Mouse (Mus musculus): Measurements from ENCODE around the gene Dhrs9. TPM values are rescaled to one million over a fixed set of nuclear protein-coding genes. Genes with fewer than 3 reads are reported as not detected.
A peak's percentile ranks its signal among the peaks of the same experiment; 100 is the strongest.
"Not testable (repeated sequence)": the region's sequence is repeated elsewhere in the genome, so short reads cannot be mapped to it uniquely, and the experiment has no call there.

Gene Dhrs9
- total RNA-seq (2018; cell fraction: chromatin; rRNA removed) = 10 to 100 TPM in 1 of 26 experiments, 1 to 10 TPM in 20, under 1 TPM in 5; 0.31 to 11.1 (median 2.3) TPM
- 10 to 100 TPM in 1 of 26 experiments, 1 to 10 TPM in 24, under 1 TPM in 1; 0.77 to 10.6 (median 4.9) TPM for total RNA-seq (2018; cell fraction: cytosol; rRNA removed)
- total RNA-seq (2018; cell fraction: nucleus; rRNA removed) = 1 to 10 TPM in 24 of 26 experiments, under 1 TPM in 2; 0.85 to 8.5 (median 3.4) TPM
- polyA plus RNA-seq (2018) = 2.0 to 8.4 TPM (median 3.7 TPM) in 3 replicates

GRCm38 (mm10) chr2:69380281-69380680 lies at the start of gene Dhrs9:
Dhrs9 (plus strand) TSS chr2:69380445.
- 2% methylated on average over 13 of the region's 13 CpGs for WGBS (ENCODE audit: missing documents)
- no peaks in the 10 kb centered on the region for H3K79me2 ChIP-seq (ENCODE audit: inconsistent target)
- no peaks in the 10 kb centered on the region for H3K36me3 ChIP-seq (ENCODE audit: inconsistent target)
- H3K4me3 ChIP-seq (ENCODE audit: inconsistent target) = peak within 1 kb of the TSS; percentile 4; the same call in 1 of the 2 replicates
- H3K27ac ChIP-seq = peak within 1 kb of the TSS; percentile 38

GRCm38 (mm10) chr2:69331523-69331922 lies 48.7 kb upstream of the Dhrs9 start:
- H3K79me2 ChIP-seq (ENCODE audit: inconsistent target); H3K27ac ChIP-seq; H3K4me3 ChIP-seq (ENCODE audit: inconsistent target); H3K36me3 ChIP-seq (ENCODE audit: inconsistent target): not testable (repeated sequence)
- 95% methylated on average over 2 of the region's 6 CpGs for WGBS (ENCODE audit: missing documents)

- no peaks in the 10 kb centered on the region for H3K36me3 ChIP-seq (ENCODE audit: inconsistent target)
- WGBS (ENCODE audit: missing documents) = 96% methylated on average over 6 of the region's 6 CpGs
- H3K4me3 ChIP-seq (ENCODE audit: inconsistent target) = no peak overlapping the region
- H3K79me2 ChIP-seq (ENCODE audit: inconsistent target) = no peaks in the 10 kb centered on the region
- no peak overlapping the region for H3K27ac ChIP-seq
Observed at GRCm38 (mm10) chr2:69341506-69341905, 38.7 kb upstream of the Dhrs9 start.

GRCm38 (mm10) chr2:69342496-69343221 lies 37.6 kb upstream of the Dhrs9 start, which contains the start of gene Abcb11:
Abcb11 (minus strand) TSS chr2:69342616.
- no peak within 1 kb of the TSS for H3K4me3 ChIP-seq (ENCODE audit: inconsistent target)
- H3K79me2 ChIP-seq (ENCODE audit: inconsistent target) = no peaks in the 10 kb centered on the region
- no peaks in the 10 kb centered on the region for H3K36me3 ChIP-seq (ENCODE audit: inconsistent target)
- H3K27ac ChIP-seq = no peak within 1 kb of the TSS
- WGBS (ENCODE audit: missing documents) = 96% methylated on average over 9 of the region's 9 CpGs

GRCm38 (mm10) chr2:69355402-69355801 lies 24.8 kb upstream of the Dhrs9 start:
- H3K79me2 ChIP-seq (ENCODE audit: inconsistent target); H3K27ac ChIP-seq; H3K4me3 ChIP-seq (ENCODE audit: inconsistent target); H3K36me3 ChIP-seq (ENCODE audit: inconsistent target): not testable (repeated sequence)

GRCm38 (mm10) chr2:69364831-69365230 lies 15.4 kb upstream of the Dhrs9 start:
- WGBS (ENCODE audit: missing documents) = 57% methylated on average over 2 of the region's 2 CpGs
- Histone ChIP-seq H3K36me3 (ENCODE audit: inconsistent target) (no peaks in the 10 kb centered on the region), H3K79me2 (ENCODE audit: inconsistent target) (no peaks in the 10 kb centered on the region)

GRCm38 (mm10) chr2:69365275-69365674 lies 15.0 kb upstream of the Dhrs9 start:
- no peak overlapping the region for H3K27ac ChIP-seq
- H3K36me3 ChIP-seq (ENCODE audit: inconsistent target) = no peaks in the 10 kb centered on the region
- whole genome bisulfite sequencing (ENCODE audit: missing documents) = 100% methylated on average over 1 of the region's 1 CpGs
- no peaks in the 10 kb centered on the region for H3K79me2 ChIP-seq (ENCODE audit: inconsistent target)
- H3K4me3 ChIP-seq (ENCODE audit: inconsistent target) = no peak overlapping the region

More at GRCm38 (mm10) chr2:69364831-69365230, 15.4 kb upstream of the Dhrs9 start:
- Histone ChIP-seq H3K4me3 (ENCODE audit: inconsistent target) (no peak overlapping the region), H3K27ac (no peak overlapping the region)

- Histone ChIP-seq H3K4me3 (ENCODE audit: inconsistent target) (no peak overlapping the region), H3K36me3 (ENCODE audit: inconsistent target) (no peaks in the 10 kb centered on the region), H3K27ac (no peak overlapping the region), H3K79me2 (ENCODE audit: inconsistent target) (no peaks in the 10 kb centered on the region)
- WGBS (ENCODE audit: missing documents) = 91% methylated on average over 2 of the region's 2 CpGs
Observed at GRCm38 (mm10) chr2:69376780-69377179, 3.5 kb upstream of the Dhrs9 start.

- WGBS (ENCODE audit: missing documents) = 0% methylated on average over 1 of the region's 1 CpGs
- no peaks in the 10 kb centered on the region for H3K79me2 ChIP-seq (ENCODE audit: inconsistent target)
- peak overlapping the region; percentile 38 for H3K27ac ChIP-seq
- H3K36me3 ChIP-seq (ENCODE audit: inconsistent target) = no peaks in the 10 kb centered on the region
- no peak overlapping the region for H3K4me3 ChIP-seq (ENCODE audit: inconsistent target)
Observed at GRCm38 (mm10) chr2:69379801-69380200, 444 bp upstream of the Dhrs9 start.

- 33% methylated on average over 8 of the region's 8 CpGs for WGBS (ENCODE audit: missing documents)
- no peaks in the 10 kb centered on the region for H3K79me2 ChIP-seq (ENCODE audit: inconsistent target)
- peak overlapping the region; percentile 38; the same call in 1 of the 2 replicates for H3K27ac ChIP-seq
- no peaks in the 10 kb centered on the region for H3K36me3 ChIP-seq (ENCODE audit: inconsistent target)
- H3K4me3 ChIP-seq (ENCODE audit: inconsistent target) = no peak overlapping the region
Observed at GRCm38 (mm10) chr2:69381740-69382139, 1.5 kb downstream of the Dhrs9 start.

GRCm38 (mm10) chr2:69382838-69383237 lies 2.6 kb downstream of the Dhrs9 start:
- no peaks in the 10 kb centered on the region for H3K79me2 ChIP-seq (ENCODE audit: inconsistent target)
- H3K4me3 ChIP-seq (ENCODE audit: inconsistent target) = no peak overlapping the region
- 0 out of 2 replicates have a peak overlapping the region, but pooled peaks have one; percentile 38 for H3K27ac ChIP-seq
- WGBS (ENCODE audit: missing documents) = 14% methylated on average over 5 of the region's 5 CpGs
- H3K36me3 ChIP-seq (ENCODE audit: inconsistent target) = no peaks in the 10 kb centered on the region

- 87% methylated on average over 3 of the region's 3 CpGs for WGBS (ENCODE audit: missing documents)
- Histone ChIP-seq H3K4me3 (ENCODE audit: inconsistent target) (no peak overlapping the region), H3K79me2 (ENCODE audit: inconsistent target) (no peaks in the 10 kb centered on the region), H3K27ac (no peak overlapping the region), H3K36me3 (ENCODE audit: inconsistent target) (no peaks in the 10 kb centered on the region)
Observed at GRCm38 (mm10) chr2:69386118-69386871, 6.0 kb downstream of the Dhrs9 start.

GRCm38 (mm10) chr2:69393947-69394346 lies 13.7 kb downstream of the Dhrs9 start:
- no peak overlapping the region for H3K4me3 ChIP-seq (ENCODE audit: inconsistent target)
- 33% methylated on average over 2 of the region's 2 CpGs for WGBS (ENCODE audit: missing documents)

GRCm38 (mm10) chr2:69395597-69396248 lies 15.5 kb downstream of the Dhrs9 start:
- Histone ChIP-seq H3K79me2 (ENCODE audit: inconsistent target) (no peaks in the 10 kb centered on the region), H3K4me3 (ENCODE audit: inconsistent target) (no peak overlapping the region), H3K36me3 (ENCODE audit: inconsistent target) (no peaks in the 10 kb centered on the region), H3K27ac (no peak overlapping the region)
- WGBS (ENCODE audit: missing documents) = 94% methylated on average over 9 of the region's 9 CpGs

More at GRCm38 (mm10) chr2:69393947-69394346, 13.7 kb downstream of the Dhrs9 start:
- Histone ChIP-seq H3K36me3 (ENCODE audit: inconsistent target) (no peaks in the 10 kb centered on the region), H3K79me2 (ENCODE audit: inconsistent target) (no peaks in the 10 kb centered on the region), H3K27ac (peak overlapping the region; percentile 40)
